Mouse (Mus musculus): ENCODE results near the gene Tcta. TPM values are rescaled to one million over a fixed set of nuclear protein-coding genes. Genes with fewer than 3 reads are reported as not detected.

Tcta gene
- total RNA-seq, 2 experiments from 2014 or later: 27.0 to 35.1 TPM

DNA sequence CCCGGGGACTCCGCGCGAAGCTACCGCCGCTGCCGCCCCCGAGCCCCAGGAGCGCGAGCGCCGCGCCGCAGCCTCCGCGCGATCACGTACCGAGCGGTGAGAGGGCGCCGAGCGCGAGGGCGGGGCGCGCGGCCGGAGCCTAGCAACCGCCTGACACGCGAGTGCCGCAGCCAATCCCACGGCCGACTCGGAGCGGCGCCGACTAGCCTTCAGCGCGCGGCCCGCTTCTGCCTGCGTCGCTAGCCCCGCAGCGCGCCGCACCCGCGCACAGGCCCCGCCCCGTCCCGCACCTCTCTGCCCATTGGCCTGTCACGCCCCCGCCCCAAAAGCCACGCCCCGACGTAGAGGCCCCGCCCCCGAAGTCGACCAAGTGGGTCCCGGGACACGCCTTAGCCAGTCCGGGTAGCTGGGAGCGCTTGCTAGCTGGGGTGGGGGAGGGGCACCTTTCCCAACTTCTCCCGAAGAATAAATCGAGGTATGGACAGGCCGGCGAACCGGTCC is 42.2 kb downstream of the Tcta start, which contains the start of gene Dag1:
Dag1 (minus strand) TSS at position 269 of the 501 bp plus-strand sequence.
- peak; percentile 100 for DNase-seq
- Histone ChIP-seq H3K27ac (peak within 1 kb of the TSS; percentile 99), H3K4me3 (peak within 1 kb of the TSS; percentile 96)
- intact Hi-C loops (cut with DNase I): loop anchor here (2.0 to 5.0 kb wide), 2 partner anchors 15 to 41 kb away; no protein-coding TSS in a partner anchor
- TF ChIP-seq CTCF (IDR thresholded peaks at IDR 0.05): no peak

DNA sequence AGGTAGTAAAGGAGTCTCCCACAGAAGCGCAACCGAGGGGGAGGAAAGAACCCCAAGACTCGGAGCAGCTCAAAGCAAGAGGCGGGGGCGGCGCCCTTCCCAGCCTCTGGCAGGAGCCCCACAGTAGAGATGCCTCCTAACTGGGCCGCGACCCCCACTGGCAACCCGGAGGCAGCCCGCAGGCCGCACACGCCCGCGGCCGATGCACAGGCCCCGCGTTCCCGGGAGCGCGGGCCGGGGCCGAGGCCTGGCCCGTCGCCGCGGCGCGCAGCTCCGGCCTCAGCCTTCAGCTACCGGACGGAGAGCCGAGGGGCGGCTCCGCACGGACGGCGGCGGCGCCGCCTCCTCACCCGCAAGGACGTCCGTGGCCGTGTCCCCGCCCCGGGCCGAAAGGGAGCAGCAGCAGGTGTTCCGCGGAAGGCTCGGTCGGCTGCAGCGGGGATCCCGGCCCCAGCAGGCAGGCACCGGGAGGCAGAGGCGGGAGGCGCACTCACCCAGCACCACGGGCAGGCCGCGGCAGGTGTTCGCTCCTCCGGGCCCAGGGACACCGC is 42.8 kb downstream of the Tcta start:
- intact Hi-C loops (cut with DNase I): loop anchor here (5.0 kb wide), 1 partner anchor 41 kb away; no protein-coding TSS in a partner anchor
- DNase-seq: no peak
- H3K4me3 ChIP-seq: peak overlapping the region; percentile 96
- H3K27ac ChIP-seq: peak overlapping the region; percentile 99
- no peak for TF ChIP-seq CTCF (IDR thresholded peaks at IDR 0.05)

DNA sequence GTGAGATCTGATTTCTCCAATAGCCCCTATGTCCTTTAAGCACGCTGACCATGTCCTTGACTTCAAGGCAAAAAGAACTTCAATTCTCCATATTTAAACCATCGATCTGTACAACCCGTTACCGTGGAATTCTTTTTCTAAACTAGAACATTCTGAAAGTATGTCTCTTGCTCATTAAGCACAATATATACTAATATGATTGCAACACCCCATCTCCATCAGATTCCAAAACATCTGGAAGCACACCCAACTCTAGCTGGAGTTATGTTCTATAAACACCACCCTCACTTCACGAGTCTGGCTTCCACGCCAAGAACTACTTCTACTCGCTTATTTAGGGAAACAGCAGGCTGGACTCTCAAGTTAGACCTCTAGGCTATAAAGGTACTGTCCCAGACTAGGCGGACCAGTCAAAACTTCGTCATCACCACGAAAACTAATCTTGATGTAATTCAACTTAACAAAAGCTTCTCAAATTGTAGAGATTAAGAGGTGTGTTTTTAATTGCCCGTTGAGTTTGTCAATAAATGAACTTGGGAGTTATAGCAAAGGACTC is 43.4 kb downstream of the Tcta start:
- intact Hi-C loops (cut with DNase I): loop anchor here (5.0 kb wide), 1 partner anchor 40 kb away; no protein-coding TSS in a partner anchor
- peak; percentile 61 for DNase-seq

DNA sequence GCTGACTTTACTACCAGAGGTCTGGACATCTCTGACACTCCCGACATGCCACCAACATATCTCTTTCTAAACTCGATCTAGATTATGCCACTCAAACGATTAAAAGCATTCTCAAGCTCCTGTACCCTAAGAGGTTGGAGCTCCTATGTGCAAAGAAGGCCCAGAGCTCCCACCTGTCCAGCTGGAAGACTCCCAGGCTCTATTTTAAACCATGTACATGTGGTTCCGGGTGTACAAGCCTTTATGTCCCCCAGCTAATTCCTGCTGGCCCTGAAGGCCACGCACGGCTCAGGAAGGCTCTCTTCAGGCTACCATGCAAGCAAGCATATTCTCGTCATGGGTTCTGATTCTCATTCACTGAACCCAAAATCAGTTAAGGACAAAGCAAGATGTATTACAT is 44.1 kb downstream of the Tcta start:
- no peak for TF ChIP-seq CTCF (IDR thresholded peaks at IDR 0.05)
- peak; percentile 64 for DNase-seq
- Histone ChIP-seq H3K4me3 (peak overlapping the region; percentile 96), H3K27ac (peak overlapping the region; percentile 99)
- intact Hi-C loops (cut with DNase I): loop anchor here (5.0 kb wide), 1 partner anchor 40 kb away; no protein-coding TSS in a partner anchor

More for the DNA sequence above, 43.4 kb downstream of the Tcta start:
- no peak for TF ChIP-seq CTCF (IDR thresholded peaks at IDR 0.05)
- H3K4me3 ChIP-seq: peak overlapping the region; percentile 96
- peak overlapping the region; percentile 99 for H3K27ac ChIP-seq

DNA sequence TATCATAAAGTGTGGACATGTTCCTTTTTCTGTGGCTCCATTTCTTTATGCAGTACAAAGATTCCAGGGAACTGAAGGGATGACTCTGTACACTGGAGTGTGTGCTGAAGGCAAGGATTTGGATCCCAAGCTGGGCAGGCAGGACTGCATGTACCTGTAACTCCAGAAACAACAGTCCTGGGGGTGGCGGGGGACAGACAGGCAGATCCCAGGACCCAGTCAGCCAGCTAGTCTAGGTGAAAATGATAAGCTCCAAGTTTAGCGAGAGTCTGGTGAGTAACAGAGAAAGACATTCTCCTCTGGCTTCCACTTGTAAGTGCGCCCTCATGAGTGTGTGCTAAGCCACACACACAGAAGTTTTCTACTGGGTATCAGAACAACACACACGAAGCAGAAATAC is 45.4 kb downstream of the Tcta start:
- no peak for TF ChIP-seq CTCF (IDR thresholded peaks at IDR 0.05)
- intact Hi-C loops (cut with DNase I): loop anchor here (5.0 kb wide), 1 partner anchor 38 kb away; no protein-coding TSS in a partner anchor
- H3K4me3 ChIP-seq: peak overlapping the region; percentile 96
- H3K27ac ChIP-seq: peak overlapping the region; percentile 99
- no peak for DNase-seq

Other genes with a start within 250 kb of the Tcta start
- not detected for gene Mst1, start 225.7 kb downstream of the Tcta start, total RNA-seq (2021)
- 100 to 1,000 TPM; 128 to 157 TPM for gene Rnf123, start 222.8 kb downstream of the Tcta start, total RNA-seq (2021)
- 10 to 100 TPM; 30.6 to 33.4 TPM for gene Apeh, start 211.6 kb downstream of the Tcta start, total RNA-seq (2021)
- under 1 TPM in 1 of 2 experiments, not detected in 1; 0.03 TPM for gene Bsn, start 115.8 kb downstream of the Tcta start, total RNA-seq (2021)
- 100 to 1,000 TPM; 170 to 229 TPM for gene Dag1, start 42.2 kb downstream of the Tcta start, total RNA-seq (2021)
- 10 to 100 TPM in 1 of 2 experiments, 1 to 10 TPM in 1; 9.3 to 11.9 TPM for gene Nicn1, start 15.7 kb downstream of the Tcta start, total RNA-seq (2021)
- 1 to 10 TPM; 1.0 to 1.4 TPM for gene Amt, start 9.3 kb downstream of the Tcta start, total RNA-seq (2021)
- 100 to 1,000 TPM in 1 of 2 experiments, 10 to 100 TPM in 1; 95.0 to 122 TPM for gene Rhoa, start within 50 bp of the Tcta start, total RNA-seq (2021)
- gene Gpx1, start 32.7 kb upstream of the Tcta start, total RNA-seq (2021): 10 to 100 TPM; 54.9 to 69.4 TPM
- 10 to 100 TPM; 68.7 to 74.6 TPM for gene Usp4, start 41.7 kb upstream of the Tcta start, total RNA-seq (2021)
- 1 to 10 TPM in 1 of 2 experiments, under 1 TPM in 1; 0.92 to 1.5 TPM for gene 1700102P08Rik, start 86.6 kb upstream of the Tcta start, total RNA-seq (2021)
- gene Ccdc36, start 122.3 kb upstream of the Tcta start, total RNA-seq (2021): not detected
- not detected for gene BC048562, start 130.3 kb upstream of the Tcta start, total RNA-seq (2021)
- gene Ccdc71, start 154.4 kb upstream of the Tcta start, total RNA-seq (2021): 10 to 100 TPM; 15.0 to 17.7 TPM
- 1 to 10 TPM; 1.7 to 2.5 TPM for gene Klhdc8b, start 155.4 kb upstream of the Tcta start, total RNA-seq (2021)
- gene Lamb2, start 173.6 kb upstream of the Tcta start, total RNA-seq (2021): 100 to 1,000 TPM; 104 to 171 TPM
- gene Usp19, start 184.4 kb upstream of the Tcta start, total RNA-seq (2021): 100 to 1,000 TPM; 124 TPM
- 10 to 100 TPM; 75.4 to 80.6 TPM for gene Qars, start 201.5 kb upstream of the Tcta start, total RNA-seq (2021)
- gene Qrich1, start 210.6 kb upstream of the Tcta start, total RNA-seq (2021): 10 to 100 TPM; 53.3 to 58.9 TPM

Data from gastrocnemius, adult 2 months (tissue).